Mouse (Mus musculus): ENCODE results near the gene Rgl2. TPM values are rescaled to one million over a fixed set of nuclear protein-coding genes. Genes with fewer than 3 reads are reported as not detected.
"Not testable (repeated sequence)": the region's sequence is repeated elsewhere in the genome, so short reads cannot be mapped to it uniquely, and the experiment has no call there.

The Rgl2 gene
- polyA plus RNA-seq, 2 experiments: 48.7 to 193 TPM

DNA sequence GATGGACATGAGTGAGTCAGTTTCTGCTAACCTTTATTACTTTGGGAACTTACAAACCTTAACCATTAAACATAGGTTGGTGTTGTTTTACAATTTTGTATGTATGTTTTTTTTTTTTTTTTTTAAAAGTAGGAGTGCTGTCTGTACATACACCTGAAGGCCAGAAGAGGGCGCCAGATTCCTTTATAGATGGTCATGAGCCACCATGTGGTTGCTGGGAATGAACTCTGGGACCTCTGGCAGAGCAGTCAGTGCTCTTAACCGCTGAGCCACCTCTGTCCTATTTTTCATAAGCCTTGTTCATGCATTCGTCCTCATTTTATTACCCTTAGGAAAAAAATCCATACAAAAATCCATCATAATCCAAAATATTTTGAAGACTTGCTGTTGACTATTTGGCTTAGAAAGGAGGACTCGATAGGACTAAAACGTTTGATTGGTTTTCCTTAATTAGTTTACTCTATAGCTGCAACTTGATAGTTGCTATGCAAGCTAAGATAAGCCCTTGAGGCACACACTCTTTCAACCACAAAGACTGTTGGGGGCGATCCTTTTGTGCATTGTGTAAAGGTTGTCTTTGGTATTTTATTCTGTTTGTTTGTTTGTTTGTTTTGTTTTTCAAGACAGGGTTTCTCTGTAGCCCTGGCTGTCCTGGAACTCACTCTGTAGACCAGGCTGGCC, 32.1 kb upstream of the Rgl2 start:
- WGBS: 45% methylated on average over 6 of the region's 6 CpGs
- Histone ChIP-seq H3K4me3 (replicated peaks; ENCODE audit: low read length) (no peak overlapping the region), H3K27me3 (ENCODE audit: control insufficient read depth, insufficient read depth, low read length) (no peaks in the 10 kb centered on the region), H3K4me2 (replicated peaks; ENCODE audit: low read depth, low read length, severe bottlenecking) (no peak overlapping the region), H3K4me1 (ENCODE audit: control insufficient read depth, insufficient read depth, low read length) (no peaks in the 10 kb centered on the region), H3K9ac (ENCODE audit: low read depth, low read length, severe bottlenecking) (no peak overlapping the region), H3K36me3 (ENCODE audit: control insufficient read depth, insufficient read depth, low read length) (no peaks in the 10 kb centered on the region), H3K27ac (replicated peaks; ENCODE audit: low read depth, low read length) (no peak overlapping the region), H3K9me3 (ENCODE audit: control insufficient read depth, low read length) (no peaks in the 10 kb centered on the region)
- ATAC-seq (ENCODE audit: low FRiP score, low read depth) (no peak), DNase-seq (ENCODE audit: low spot score) (peak; percentile 58)
- no peak for TF ChIP-seq POLR2A (IDR thresholded peaks at IDR 0.05; ENCODE audit: borderline replicate concordance, extremely low read depth, insufficient read depth, insufficient read length)

DNA sequence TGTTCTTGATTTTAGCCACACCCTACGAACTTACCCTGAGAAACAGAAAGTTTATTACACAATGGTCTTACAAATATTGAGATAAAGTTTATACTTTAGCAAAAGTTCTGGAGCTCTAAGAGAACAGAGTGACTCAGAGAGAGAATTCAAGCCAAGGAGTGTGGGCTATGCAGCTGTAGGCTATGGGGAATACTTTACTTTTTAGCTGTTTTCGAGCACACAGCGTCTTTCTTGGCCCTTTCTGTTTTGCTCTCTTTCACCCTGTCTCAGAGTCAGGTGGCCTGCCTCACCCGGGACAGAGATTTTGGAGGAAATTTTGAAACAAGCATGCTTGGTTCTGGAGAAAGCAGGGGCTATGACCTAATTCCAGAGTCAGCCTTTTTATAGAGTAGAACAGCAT, 31.1 kb upstream of the Rgl2 start:
- 71% methylated on average over 4 of the region's 4 CpGs for WGBS
- not testable (repeated sequence) for H3K4me1 ChIP-seq (ENCODE audit: control insufficient read depth, insufficient read depth, low read length)

DNA sequence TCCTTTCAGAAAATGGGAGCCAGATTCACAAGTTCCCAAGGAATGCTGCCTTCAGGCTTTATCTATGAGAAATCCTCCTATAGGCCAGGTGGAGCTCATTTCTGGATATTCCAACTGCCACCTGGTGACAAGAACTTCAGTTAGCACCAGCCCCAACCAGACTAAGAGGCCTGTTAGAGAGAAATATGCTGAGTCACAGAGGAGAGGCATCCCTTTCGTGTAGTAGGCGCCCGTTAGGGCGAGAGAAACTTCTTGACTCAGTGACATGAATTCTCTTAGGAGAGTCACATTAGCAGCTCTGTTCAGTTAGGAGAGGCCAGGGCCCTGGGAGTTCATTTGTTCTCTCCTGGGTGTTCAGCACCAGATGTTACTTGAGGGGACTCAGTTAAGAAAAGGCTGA, 29.7 kb upstream of the Rgl2 start:
- Histone ChIP-seq H3K4me3 (replicated peaks; ENCODE audit: low read length) (no peak overlapping the region), H3K4me1 (ENCODE audit: control insufficient read depth, insufficient read depth, low read length) (no peaks in the 10 kb centered on the region), H3K9me3 (ENCODE audit: control insufficient read depth, low read length) (no peaks in the 10 kb centered on the region), H3K4me2 (replicated peaks; ENCODE audit: low read depth, low read length, severe bottlenecking) (no peak overlapping the region), H3K27ac (replicated peaks; ENCODE audit: low read depth, low read length) (no peak overlapping the region), H3K9ac (ENCODE audit: low read depth, low read length, severe bottlenecking) (no peak overlapping the region), H3K27me3 (ENCODE audit: control insufficient read depth, insufficient read depth, low read length) (no peaks in the 10 kb centered on the region), H3K36me3 (ENCODE audit: control insufficient read depth, insufficient read depth, low read length) (no peaks in the 10 kb centered on the region)
- 71% methylated on average over 4 of the region's 4 CpGs for WGBS
- ATAC-seq (ENCODE audit: low FRiP score, low read depth) (no peak), DNase-seq (ENCODE audit: low spot score) (no peak)
- TF ChIP-seq POLR2A (IDR thresholded peaks at IDR 0.05; ENCODE audit: borderline replicate concordance, extremely low read depth, insufficient read depth, insufficient read length): no peak

More for the DNA sequence above, 31.1 kb upstream of the Rgl2 start:
- H3K4me3 ChIP-seq (replicated peaks; ENCODE audit: low read length); H3K9me3 ChIP-seq (ENCODE audit: control insufficient read depth, low read length); ATAC-seq (ENCODE audit: low FRiP score, low read depth); H3K4me2 ChIP-seq (replicated peaks; ENCODE audit: low read depth, low read length, severe bottlenecking); H3K36me3 ChIP-seq (ENCODE audit: control insufficient read depth, insufficient read depth, low read length); H3K27ac ChIP-seq (replicated peaks; ENCODE audit: low read depth, low read length); DNase-seq (ENCODE audit: low spot score); H3K9ac ChIP-seq (ENCODE audit: low read depth, low read length, severe bottlenecking); H3K27me3 ChIP-seq (ENCODE audit: control insufficient read depth, insufficient read depth, low read length): not testable (repeated sequence)

DNA sequence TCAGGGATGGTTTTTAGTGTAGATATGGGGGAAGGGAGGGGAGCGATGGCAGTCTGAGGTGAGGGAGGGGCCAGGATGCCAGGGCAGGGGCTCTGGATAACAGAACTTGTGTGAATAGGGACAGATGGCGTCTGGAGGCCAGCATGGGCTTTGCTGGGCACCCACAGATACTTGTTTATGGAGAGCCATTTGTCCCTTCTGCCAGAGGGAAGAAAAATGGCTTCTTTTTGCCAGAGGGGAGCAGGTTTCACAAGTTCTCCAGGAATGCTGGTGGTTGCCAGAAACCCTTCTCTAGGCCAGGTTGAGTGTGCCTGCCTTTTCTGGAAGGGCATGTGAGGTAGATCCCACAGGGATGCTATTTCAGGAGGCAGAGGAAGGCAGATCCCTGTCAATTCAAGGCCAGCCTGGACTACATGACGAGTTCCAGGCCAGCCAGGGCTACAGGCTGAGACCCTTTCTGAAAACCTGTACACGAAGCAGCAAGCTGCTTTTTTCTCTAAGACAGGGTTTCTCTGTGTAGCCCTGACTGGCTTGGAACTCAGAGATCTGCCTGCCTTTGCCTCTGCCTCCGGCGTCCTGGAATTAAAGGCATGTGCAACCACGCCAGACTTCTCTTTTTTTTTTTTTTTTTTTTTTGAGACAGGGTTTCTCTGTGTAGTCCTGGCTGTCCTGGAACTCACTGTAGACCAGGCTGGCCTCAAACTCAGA, 28.9 kb upstream of the Rgl2 start:
- Histone ChIP-seq H3K4me1 (ENCODE audit: control insufficient read depth, insufficient read depth, low read length) (no peaks in the 10 kb centered on the region), H3K9ac (ENCODE audit: low read depth, low read length, severe bottlenecking) (no peak overlapping the region), H3K27ac (replicated peaks; ENCODE audit: low read depth, low read length) (no peak overlapping the region), H3K4me2 (replicated peaks; ENCODE audit: low read depth, low read length, severe bottlenecking) (no peak overlapping the region), H3K4me3 (replicated peaks; ENCODE audit: low read length) (no peak overlapping the region), H3K36me3 (ENCODE audit: control insufficient read depth, insufficient read depth, low read length) (no peaks in the 10 kb centered on the region), H3K9me3 (ENCODE audit: control insufficient read depth, low read length) (no peaks in the 10 kb centered on the region), H3K27me3 (ENCODE audit: control insufficient read depth, insufficient read depth, low read length) (no peaks in the 10 kb centered on the region)
- WGBS: 50% methylated on average over 7 of the region's 7 CpGs
- DNase-seq (ENCODE audit: low spot score): no peak
- no peak for TF ChIP-seq POLR2A (IDR thresholded peaks at IDR 0.05; ENCODE audit: borderline replicate concordance, extremely low read depth, insufficient read depth, insufficient read length)
- no peak for ATAC-seq (ENCODE audit: low FRiP score, low read depth)

DNA sequence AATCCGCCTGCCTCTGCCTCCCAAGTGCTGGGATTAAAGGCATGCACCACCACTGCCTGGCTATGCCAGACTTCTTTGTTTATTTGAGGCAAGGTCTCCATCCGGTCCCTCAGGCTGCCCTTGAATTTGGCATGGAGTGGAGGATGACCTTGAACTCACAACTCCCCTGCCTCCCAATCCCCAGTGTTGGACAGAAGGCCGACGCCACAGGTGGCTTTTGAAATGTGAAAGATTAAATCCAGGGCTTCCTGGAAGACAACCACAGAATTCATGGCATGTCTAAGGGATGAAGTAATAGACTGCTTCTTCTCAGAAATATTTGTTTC, 28.4 kb upstream of the Rgl2 start:
- no peak overlapping the region for H3K4me2 ChIP-seq (replicated peaks; ENCODE audit: low read depth, low read length, severe bottlenecking)
- no peak for TF ChIP-seq POLR2A (IDR thresholded peaks at IDR 0.05; ENCODE audit: borderline replicate concordance, extremely low read depth, insufficient read depth, insufficient read length)
- no peaks in the 10 kb centered on the region for H3K36me3 ChIP-seq (ENCODE audit: control insufficient read depth, insufficient read depth, low read length)
- DNase-seq (ENCODE audit: low spot score): no peak
- no peaks in the 10 kb centered on the region for H3K4me1 ChIP-seq (ENCODE audit: control insufficient read depth, insufficient read depth, low read length)
- H3K9ac ChIP-seq (ENCODE audit: low read depth, low read length, severe bottlenecking): no peak overlapping the region
- no peak for ATAC-seq (ENCODE audit: low FRiP score, low read depth)
- no peaks in the 10 kb centered on the region for H3K27me3 ChIP-seq (ENCODE audit: control insufficient read depth, insufficient read depth, low read length)
- H3K4me3 ChIP-seq (replicated peaks; ENCODE audit: low read length): no peak overlapping the region
- H3K27ac ChIP-seq (replicated peaks; ENCODE audit: low read depth, low read length): no peak overlapping the region
- no peaks in the 10 kb centered on the region for H3K9me3 ChIP-seq (ENCODE audit: control insufficient read depth, low read length)
- WGBS: 84% methylated on average over 4 of the region's 4 CpGs

Data from limb, embryonic 14.5 days (tissue).